Mouse (Mus musculus) forebrain, postnatal 0 days (tissue): Measurements from ENCODE around the gene Mrps23. TPM values are rescaled to one million over a fixed set of nuclear protein-coding genes. Genes with fewer than 3 reads are reported as not detected.
A peak's percentile ranks its signal among the peaks of the same experiment; 100 is the strongest.

Experiments
- ATAC-seq: fragments of 200-750 bp; cut with Nextera tagmentation; 2 replicates; pipeline ENCODE4 v1.8.0; 2017; ENCODE audit warnings: mild to moderate bottlenecking, moderate library complexity
- DNase-seq: peaks from one replicate; pipeline ENCODE4 v3.0.0-alpha.2; 2015
- H3K27ac ChIP-seq: fragments of 300-500 bp; sonication (generic); 2 replicates; pipeline ENCODE4 v1.5.1; 2014; ENCODE audit warnings: low read depth, mild to moderate bottlenecking, antibody characterized with exemption, low read length, moderate library complexity, mixed read lengths
- H3K27me3 ChIP-seq: fragments of 300-500 bp; sonication (generic); 2 replicates; pipeline ENCODE4 v1.6.1; 2014; ENCODE audit warnings: mild to moderate bottlenecking, low read length, mixed read lengths; ENCODE audit not compliant: insufficient read depth
- H3K36me3 ChIP-seq: fragments of 300-500 bp; sonication (generic); 2 replicates; pipeline ENCODE4 v1.6.1; 2014; ENCODE audit warnings: mild to moderate bottlenecking, moderate library complexity; ENCODE audit not compliant: insufficient read depth
- H3K4me1 ChIP-seq: fragments of 300-500 bp; sonication (generic); 2 replicates; pipeline ENCODE4 v1.6.1; 2014; ENCODE audit warnings: antibody characterized with exemption; ENCODE audit not compliant: insufficient read depth
- H3K4me2 ChIP-seq: fragments of 300-500 bp; sonication (generic); 2 replicates; pipeline ENCODE4 v1.6.1; 2014; ENCODE audit warnings: low read depth, mild to moderate bottlenecking, moderate library complexity
- H3K4me3 ChIP-seq: fragments of 300-500 bp; sonication (generic); 2 replicates; pipeline ENCODE4 v1.5.1; 2014; ENCODE audit warnings: low read depth, low read length, mixed read lengths
- H3K9ac ChIP-seq: fragments of 300-500 bp; sonication (generic); 2 replicates; pipeline ENCODE4 v1.6.1; 2014; ENCODE audit warnings: mild to moderate bottlenecking
- H3K9me3 ChIP-seq: fragments of 300-500 bp; sonication (generic); 2 replicates; pipeline ENCODE4 v1.6.1; 2016; ENCODE audit warnings: low read length
- CTCF ChIP-seq: sonication (generic); IDR thresholded peaks from 2 replicates; pipeline ENCODE4 v1.5.1; 2016; ENCODE audit warnings: antibody characterized with exemption, control low read depth, low read depth
- whole genome bisulfite sequencing: fragments of 180-500 bp; shearing (Covaris S2); extraction: QIAGEN DNeasy Blood & Tissue Kit; methylation state at CpG from one replicate; pipeline ENCODE4 v1.1.7; 2014; 5-methylcytosine and 5-hydroxymethylcytosine counted together
- polyA plus RNA-seq: library from polyadenylated mRNA; unstranded; fragments of >200 nt; fragmentation: Nextera tagmentation; extraction: Ambion mirVana; gene quantifications from 2 replicates; pipeline ENCODE4 v1.2.1, GENCODE M21; 2015
- total RNA-seq: library from RNA; depleted of rRNA; stranded (reverse); fragments of >200 nt; gene quantifications from 2 replicates; pipeline ENCODE4 v1.2.3, GENCODE M21; 2014

The Mrps23 gene
- total and polyA plus RNA-seq, 2 experiments from 2014 or later: 57.5 to 71.5 TPM

DNA sequence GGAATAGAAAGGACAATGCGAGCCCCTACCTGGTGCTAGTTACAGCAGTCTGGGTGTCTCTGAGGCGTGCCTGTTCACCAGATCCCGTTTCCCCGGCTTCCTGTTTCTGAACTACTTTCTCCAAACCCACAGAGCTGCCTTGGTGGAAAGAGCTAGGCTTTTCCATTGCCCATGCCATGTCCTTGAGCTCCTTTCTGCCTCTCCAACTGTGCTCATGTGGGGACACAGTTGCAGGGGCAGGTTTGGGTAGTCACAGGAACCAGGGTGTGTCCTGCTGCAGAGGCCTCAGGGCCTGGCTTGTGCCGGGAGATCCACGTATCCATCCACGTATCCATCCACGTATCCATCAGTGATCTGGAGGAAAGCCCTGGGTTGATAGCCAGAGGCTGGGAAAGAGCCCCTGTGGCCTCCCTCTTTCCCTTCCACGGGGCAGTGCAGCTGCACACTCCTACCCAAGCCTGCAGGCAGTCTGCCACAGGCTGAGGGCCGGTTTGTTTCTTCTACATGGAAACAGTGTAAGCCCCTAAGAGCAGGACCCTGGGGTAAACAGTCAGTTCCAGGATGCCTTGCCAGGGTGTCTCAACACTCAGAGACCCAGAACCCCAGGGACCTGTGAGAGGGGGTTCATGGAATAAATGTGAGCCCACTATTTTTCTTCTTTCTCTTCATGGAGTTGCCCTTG, 38.4 kb upstream of the Mrps23 start:
- Histone ChIP-seq H3K4me2 (no peak overlapping the region), H3K4me3 (no peak overlapping the region), H3K9me3 (no peaks in the 10 kb centered on the region), H3K4me1 (0 out of 2 replicates have a peak, but pooled peaks cover 3% of the 10 kb centered on the region), H3K9ac (no peak overlapping the region), H3K27ac (no peak overlapping the region), H3K27me3 (no peaks in the 10 kb centered on the region), H3K36me3 (peaks cover 3% of the 10 kb centered on the region; the same call in 1 of the 2 replicates)
- DNase-seq (no peak), ATAC-seq (no peak)
- 73% methylated on average over 10 of the region's 10 CpGs for WGBS
- no peak for TF ChIP-seq CTCF

DNA sequence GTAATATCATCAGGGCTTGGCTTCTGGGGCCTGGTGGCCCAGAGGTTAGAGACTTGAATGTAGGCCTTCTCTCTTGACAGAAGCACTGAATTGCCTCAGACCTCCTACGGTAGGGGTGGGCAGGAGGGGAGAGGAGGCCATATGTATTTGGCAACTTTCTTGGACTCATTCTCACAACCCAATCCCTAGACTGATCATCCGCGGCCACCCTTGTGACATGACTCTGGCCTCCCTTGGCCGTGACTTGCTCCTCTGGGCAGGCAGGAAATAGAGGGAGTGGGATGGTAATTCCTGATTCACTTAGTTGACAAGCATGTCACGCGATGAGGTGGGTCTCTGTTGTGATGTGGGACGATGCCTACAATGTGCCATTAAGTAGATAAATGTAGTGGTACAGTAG, 37.7 kb upstream of the Mrps23 start:
- DNase-seq (no peak), ATAC-seq (no peak)
- 93% methylated on average over 7 of the region's 7 CpGs for WGBS
- Histone ChIP-seq H3K4me2 (no peak overlapping the region), H3K9ac (no peak overlapping the region), H3K36me3 (peaks cover 3% of the 10 kb centered on the region; the same call in 1 of the 2 replicates), H3K27ac (no peak overlapping the region), H3K4me3 (no peak overlapping the region), H3K4me1 (0 out of 2 replicates have a peak, but pooled peaks cover 3% of the 10 kb centered on the region), H3K9me3 (no peaks in the 10 kb centered on the region), H3K27me3 (no peaks in the 10 kb centered on the region)
- TF ChIP-seq CTCF: no peak

DNA sequence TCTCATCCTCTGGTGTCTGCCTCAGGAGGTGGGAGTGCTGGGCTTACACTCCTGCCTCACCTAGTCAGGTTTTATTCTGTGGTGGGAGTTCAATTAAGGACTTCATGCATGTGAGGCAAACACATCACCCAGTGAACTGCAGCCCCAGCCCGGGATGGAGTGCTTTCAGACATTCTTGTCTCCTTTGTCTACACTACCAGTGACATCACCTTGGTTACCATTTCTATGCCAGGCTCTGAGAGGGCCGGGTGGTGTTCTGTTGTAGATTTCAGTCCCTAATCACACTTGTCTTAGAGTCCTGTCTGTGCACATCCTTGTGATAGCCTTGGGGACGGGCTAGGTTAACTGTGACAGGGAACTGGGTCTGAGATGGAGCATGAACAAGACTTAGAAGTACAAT, 35.6 kb upstream of the Mrps23 start:
- DNase-seq: no peak
- H3K27me3 ChIP-seq: no peaks in the 10 kb centered on the region
- peak; percentile 63; the same call in 1 of the 2 replicates for ATAC-seq

DNA sequence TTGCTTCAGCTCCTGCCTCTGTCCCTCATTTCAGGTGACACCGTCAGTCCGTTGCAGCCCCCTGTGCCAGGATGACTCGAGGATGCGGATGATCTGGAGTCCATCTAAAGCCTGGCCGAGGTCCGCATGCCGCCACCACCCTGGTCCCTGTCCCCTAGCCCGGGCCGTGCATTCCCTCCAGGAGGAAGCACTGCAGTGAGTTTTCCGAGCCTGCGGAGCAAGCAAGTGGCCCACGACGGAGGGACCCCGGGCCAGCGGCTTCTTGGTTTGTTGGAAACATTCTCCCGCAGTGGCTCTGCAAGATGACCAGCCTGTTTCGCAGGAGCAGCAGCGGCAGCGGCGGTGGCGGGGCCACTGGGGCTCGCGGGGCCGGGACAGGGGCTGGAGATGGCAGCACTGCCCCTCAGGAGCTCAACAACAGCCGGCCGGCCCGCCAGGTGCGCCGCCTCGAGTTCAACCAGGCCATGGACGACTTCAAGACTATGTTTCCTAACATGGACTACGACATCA, 34.6 kb upstream of the Mrps23 start:
- Histone ChIP-seq H3K36me3 (peaks cover 3% of the 10 kb centered on the region; the same call in 1 of the 2 replicates), H3K9ac (no peak overlapping the region), H3K27ac (no peak overlapping the region), H3K4me2 (no peak overlapping the region), H3K27me3 (no peaks in the 10 kb centered on the region), H3K9me3 (no peaks in the 10 kb centered on the region), H3K4me3 (no peak overlapping the region), H3K4me1 (no peaks in the 10 kb centered on the region)
- ATAC-seq (no peak), DNase-seq (no peak)
- TF ChIP-seq CTCF: no peak
- WGBS: 37% methylated on average over 32 of the region's 32 CpGs

More for the DNA sequence above, 35.6 kb upstream of the Mrps23 start:
- Histone ChIP-seq H3K36me3 (peaks cover 3% of the 10 kb centered on the region; the same call in 1 of the 2 replicates), H3K4me1 (no peaks in the 10 kb centered on the region), H3K4me3 (no peak overlapping the region), H3K27ac (no peak overlapping the region), H3K4me2 (no peak overlapping the region), H3K9me3 (no peaks in the 10 kb centered on the region), H3K9ac (no peak overlapping the region)
- WGBS: 13% methylated on average over 3 of the region's 3 CpGs
- no peak for TF ChIP-seq CTCF

DNA sequence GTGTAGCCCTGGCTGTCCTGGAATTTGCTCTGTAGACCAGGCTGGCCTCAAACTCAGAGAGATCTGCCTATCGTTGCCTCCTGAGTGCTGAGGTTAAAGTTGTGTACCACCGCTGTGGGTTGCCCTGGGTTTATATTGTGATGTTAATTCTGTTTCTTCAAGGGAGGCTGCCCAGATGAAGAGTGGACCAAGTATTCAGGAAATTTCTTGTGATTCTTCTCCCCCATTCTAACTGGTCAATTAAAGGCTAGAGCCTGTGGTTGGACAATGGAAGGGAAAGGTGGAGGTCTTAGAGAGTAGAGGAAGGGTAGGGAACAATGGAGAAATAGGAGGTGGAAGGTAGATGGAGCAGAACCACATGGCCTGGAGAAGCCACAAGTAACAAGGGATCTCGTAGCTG, 33.6 kb upstream of the Mrps23 start:
- Histone ChIP-seq H3K9ac (no peak overlapping the region), H3K4me1 (no peaks in the 10 kb centered on the region), H3K4me3 (no peak overlapping the region), H3K36me3 (peaks cover 3% of the 10 kb centered on the region; the same call in 1 of the 2 replicates), H3K9me3 (no peaks in the 10 kb centered on the region), H3K4me2 (no peak overlapping the region), H3K27ac (no peak overlapping the region), H3K27me3 (no peaks in the 10 kb centered on the region)
- 56% methylated on average over 3 of the region's 3 CpGs for WGBS
- no peak for TF ChIP-seq CTCF
- no peak for ATAC-seq
- DNase-seq: no peak

DNA sequence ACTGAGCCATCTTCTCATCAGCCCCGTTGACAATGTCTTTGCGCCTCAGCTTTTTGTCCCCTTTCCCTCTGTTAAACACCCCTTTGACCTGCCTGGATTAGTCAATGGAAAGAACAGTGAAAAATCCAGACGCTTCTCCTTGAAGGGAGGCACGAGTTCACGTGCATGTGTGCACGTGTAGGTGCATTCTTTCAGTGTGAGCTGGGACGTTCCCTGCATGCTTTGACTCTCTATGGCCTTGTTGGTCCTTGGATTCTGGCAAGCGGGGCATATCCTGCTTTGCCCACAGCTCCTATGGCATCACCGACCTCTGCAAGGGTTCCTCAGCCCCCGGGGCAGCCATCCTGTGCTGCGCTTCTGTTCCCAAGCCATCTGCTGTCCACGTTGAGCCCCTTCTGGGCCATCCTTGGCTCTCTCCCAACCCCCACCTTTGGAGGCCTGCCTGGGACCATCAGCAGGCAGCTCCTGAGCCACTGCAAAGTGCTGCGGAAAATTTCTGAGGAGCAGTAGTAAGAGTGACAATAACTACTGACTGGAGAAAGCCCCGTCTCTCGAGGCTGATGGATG, 32.2 kb upstream of the Mrps23 start:
- DNase-seq (no peak), ATAC-seq (no peak)
- no peak overlapping the region for H3K4me2 ChIP-seq
- TF ChIP-seq CTCF: no peak
- no peaks in the 10 kb centered on the region for H3K4me1 ChIP-seq
- no peaks in the 10 kb centered on the region for H3K9me3 ChIP-seq
- 71% methylated on average over 15 of the region's 15 CpGs for WGBS
- H3K9ac ChIP-seq: no peak overlapping the region
- H3K36me3 ChIP-seq: peaks cover 3% of the 10 kb centered on the region; the same call in 1 of the 2 replicates
- no peaks in the 10 kb centered on the region for H3K27me3 ChIP-seq
- no peak overlapping the region for H3K4me3 ChIP-seq
- H3K27ac ChIP-seq: no peak overlapping the region
